Mouse (Mus musculus) CH12.LX (cell line): ENCODE data around the gene Nccrp1.

Source experiments
- CHD2 ChIP-seq: IDR thresholded peaks from 2 replicates; pipeline ENCODE4 v1.6.1; 2011; ENCODE audit warnings: low read length, improper control_type of control experiment
- EP300 ChIP-seq: IDR thresholded peaks from 2 replicates; pipeline ENCODE4 v1.6.1; 2011; ENCODE audit warnings: low read length, improper control_type of control experiment
- HCFC1 ChIP-seq: IDR thresholded peaks from 2 replicates; pipeline ENCODE4 v1.6.1; 2012; ENCODE audit warnings: low read depth, mild to moderate bottlenecking, inconsistent platforms, low read length, improper control_type of control experiment
- MYC ChIP-seq: IDR thresholded peaks from 2 replicates; pipeline ENCODE4 v1.6.1; 2011; ENCODE audit warnings: low read depth, mild to moderate bottlenecking, improper control_type of control experiment, low read length
- USF1 ChIP-seq: IDR thresholded peaks from 2 replicates; pipeline ENCODE4 v1.6.1; 2014; ENCODE audit warnings: low read depth, mild to moderate bottlenecking, inconsistent platforms, low read length, improper control_type of control experiment

DNA sequence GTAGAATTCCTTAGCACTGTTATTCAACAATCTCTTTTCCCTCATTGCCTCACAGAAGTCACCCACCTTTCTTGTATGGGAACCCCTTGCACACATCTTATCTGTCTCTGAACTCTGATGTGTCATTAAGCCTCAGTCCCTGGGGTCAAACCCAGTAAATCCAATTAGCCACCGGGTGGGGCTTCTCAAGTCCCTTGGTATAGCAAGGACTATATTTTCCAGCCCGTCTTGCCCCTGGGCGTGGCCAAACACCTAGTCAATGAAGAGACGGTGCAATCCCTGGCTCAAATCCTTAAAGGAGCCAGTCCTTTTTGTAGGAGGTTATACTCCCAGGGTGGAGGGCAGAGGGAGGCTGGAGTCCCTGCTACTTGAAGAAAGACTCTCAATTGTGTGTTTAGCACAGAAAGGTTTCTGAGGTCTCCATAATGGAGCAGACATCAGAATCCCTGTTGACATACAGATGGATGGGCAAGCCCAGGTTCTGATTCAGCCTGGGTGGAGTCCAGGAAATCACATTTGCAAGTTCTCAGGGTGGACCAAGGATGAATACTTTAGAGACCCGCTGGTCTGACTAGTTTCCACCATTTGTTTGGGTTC, 9.0 kb upstream of the Nccrp1 start:
- TF ChIP-seq HCFC1 (no peak), USF1 (no peak), MYC (no peak), CHD2 (no peak), EP300 (no peak)
